Mouse (Mus musculus) CH12.LX (cell line): ENCODE measurements around the gene Antxrl. TPM values are rescaled to one million over a fixed set of nuclear protein-coding genes. Genes with fewer than 3 reads are reported as not detected.

Source experiments
- DNase-seq: peaks from one replicate; pipeline ENCODE4 v3.0.0-alpha.2; 2013; ENCODE audit errors: extremely low read depth
- H3K27ac ChIP-seq: 2 replicates; pipeline ENCODE4 v1.5.1; 2012; ENCODE audit warnings: low read depth, mild to moderate bottlenecking, control low read depth, moderate library complexity; ENCODE audit not compliant: insufficient read depth
- H3K27me3 ChIP-seq: replicated peaks from 2 replicates; pipeline ENCODE3; 2012; ENCODE audit warnings: inconsistent platforms
- H3K36me3 ChIP-seq, 2 experiments: replicated peaks in 1 of 2; 2 replicates each; pipeline versions ENCODE3 to v1.6.1; 2012; ENCODE audit warnings: inconsistent platforms in 1 of 2, low read length in 1 of 2, mild to moderate bottlenecking in 1 of 2, mixed read lengths in 1 of 2, moderate library complexity in 1 of 2; ENCODE audit not compliant: control insufficient read depth in 1 of 2, insufficient read depth in 1 of 2
- H3K4me1 ChIP-seq, 2 experiments: 2 replicates each; pipeline ENCODE4 v1.6.1; 2012; ENCODE audit warnings: inconsistent platforms in 1 of 2, moderate library complexity in 1 of 2; ENCODE audit not compliant: insufficient read depth in 2 of 2, control insufficient read depth in 1 of 2
- H3K4me2 ChIP-seq: 2 replicates; pipeline ENCODE4 v1.6.1; 2012; ENCODE audit warnings: low read depth, mild to moderate bottlenecking, control low read depth; ENCODE audit not compliant: poor library complexity, insufficient read depth, severe bottlenecking
- H3K4me3 ChIP-seq, 3 experiments: fragments of 150-350 bp in 1 of 3; sonication (generic) in 1 of 3; replicated peaks in 1 of 3; 2 replicates each; pipeline versions ENCODE3 to v1.5.1; 2011 to 2012; ENCODE audit warnings: low read depth in 2 of 3, low read length in 2 of 3, mild to moderate bottlenecking in 2 of 3, moderate library complexity in 2 of 3, control low read depth in 1 of 3, improper control_type of control experiment in 1 of 3, inconsistent platforms in 1 of 3, mixed read lengths in 1 of 3; ENCODE audit not compliant: poor library complexity in 1 of 3
- H3K79me2 ChIP-seq: replicated peaks from 2 replicates; pipeline ENCODE4 v1.6.1; 2012; ENCODE audit warnings: mild to moderate bottlenecking, moderate library complexity; ENCODE audit not compliant: control insufficient read depth, poor library complexity, insufficient read depth, severe bottlenecking; ENCODE audit errors: extremely low read depth
- H3K9ac ChIP-seq: 2 replicates; pipeline ENCODE4 v1.6.1; 2012; ENCODE audit warnings: low read depth, mild to moderate bottlenecking, control low read depth, moderate library complexity; ENCODE audit not compliant: insufficient read depth
- H3K9me3 ChIP-seq: replicated peaks from 2 replicates; pipeline ENCODE3; 2012; ENCODE audit warnings: low read length, inconsistent platforms, mixed read lengths
- BHLHE40 ChIP-seq: IDR thresholded peaks from 2 replicates; pipeline ENCODE4 v1.6.1; 2011; ENCODE audit warnings: mild to moderate bottlenecking, low read depth, low read length, improper control_type of control experiment
- CHD2 ChIP-seq: IDR thresholded peaks from 2 replicates; pipeline ENCODE4 v1.6.1; 2011; ENCODE audit warnings: low read length, improper control_type of control experiment
- E2F4 ChIP-seq: IDR thresholded peaks from 2 replicates; pipeline ENCODE4 v1.6.1; 2011; ENCODE audit warnings: low read depth, low read length, improper control_type of control experiment; ENCODE audit not compliant: insufficient replicate concordance
- GABPA ChIP-seq: IDR thresholded peaks from 2 replicates; pipeline ENCODE4 v1.6.1; 2012; ENCODE audit warnings: low read depth, low read length, improper control_type of control experiment, inconsistent platforms; ENCODE audit not compliant: insufficient replicate concordance
- MAX ChIP-seq: IDR thresholded peaks from 2 replicates; pipeline ENCODE4 v1.6.1; 2011; ENCODE audit warnings: low read length, improper control_type of control experiment
- MAZ ChIP-seq: IDR thresholded peaks from 2 replicates; pipeline ENCODE4 v1.6.1; 2012; ENCODE audit warnings: low read depth, mild to moderate bottlenecking, inconsistent platforms, low read length, improper control_type of control experiment, moderate library complexity
- MYC ChIP-seq: IDR thresholded peaks from 2 replicates; pipeline ENCODE4 v1.6.1; 2011; ENCODE audit warnings: low read depth, mild to moderate bottlenecking, improper control_type of control experiment, low read length
- NRF1 ChIP-seq: IDR thresholded peaks from 2 replicates; pipeline ENCODE4 v1.6.1; 2014; ENCODE audit warnings: low read depth, mild to moderate bottlenecking, inconsistent platforms, low read length, improper control_type of control experiment, moderate library complexity
- PAX5 ChIP-seq: IDR thresholded peaks from 2 replicates; pipeline ENCODE4 v1.6.1; 2012; ENCODE audit warnings: low read length, inconsistent platforms, mixed read lengths
- POLR2AphosphoS2 ChIP-seq: IDR thresholded peaks from 2 replicates; pipeline ENCODE4 v1.6.1; 2011; ENCODE audit warnings: low read depth, low read length, improper control_type of control experiment
- RCOR1 ChIP-seq: conservative IDR thresholded peaks from 2 replicates; pipeline ENCODE4 v1.6.1; 2012; ENCODE audit warnings: low read depth, mild to moderate bottlenecking, inconsistent platforms, low read length, improper control_type of control experiment
- SMC3 ChIP-seq: IDR thresholded peaks from 2 replicates; pipeline ENCODE4 v1.6.1; 2011; ENCODE audit warnings: low read depth, low read length, improper control_type of control experiment
- USF1 ChIP-seq: IDR thresholded peaks from 2 replicates; pipeline ENCODE4 v1.6.1; 2014; ENCODE audit warnings: low read depth, mild to moderate bottlenecking, inconsistent platforms, low read length, improper control_type of control experiment
- ZKSCAN1 ChIP-seq: IDR thresholded peaks from 2 replicates; pipeline ENCODE4 v1.6.1; 2012; ENCODE audit warnings: low read depth, inconsistent platforms, low read length, improper control_type of control experiment, borderline replicate concordance
- ZMIZ1 ChIP-seq: IDR thresholded peaks from 2 replicates; pipeline ENCODE4 v1.6.1; 2012; ENCODE audit warnings: low read depth, mild to moderate bottlenecking, inconsistent platforms, low read length, improper control_type of control experiment
- ZNF384 ChIP-seq: IDR thresholded peaks from 2 replicates; pipeline ENCODE4 v1.6.1; 2012; ENCODE audit warnings: low read depth, low read length, improper control_type of control experiment, inconsistent platforms
- dilution Hi-C: fragments of 300-500 bp; cut with MboI; formaldehyde crosslinking; loops from 2 replicates; pipeline ENCODE4 v1.14.3; 2020; ENCODE audit warnings: low sequenced_read_pairs; ENCODE audit not compliant: extremely low pct_unique_long_range_greater_than_20kb, extremely low pct_ligation_motif_present
- in situ Hi-C: fragments of 300-500 bp; cut with MboI; formaldehyde crosslinking; loops from 3 replicates; pipeline ENCODE4 v1.14.3; 2019; ENCODE audit warnings: low sequenced_read_pairs, low pct_ligation_motif_present, low pct_unique_long_range_greater_than_20kb, mixed read lengths
- polyA plus RNA-seq: library from polyadenylated mRNA; unstranded; fragments of >175 nt; gene quantifications from 2 replicates; pipeline ENCODE4 v1.2.1, GENCODE M21; 2012; ENCODE audit warnings: low read depth; ENCODE audit not compliant: insufficient read length
- total RNA-seq, 2 experiments: library from RNA; depleted of rRNA; stranded (reverse); fragments of 300-350 nt in 1 of 2; fragments of >200 nt in 1 of 2; gene quantifications; 2 replicates each; pipeline ENCODE4 v1.2.3; 2012 to 2014

The Antxrl gene
- total and polyA plus RNA-seq, 3 experiments: not detected

- Histone ChIP-seq H3K27me3 (peaks cover 3% of the 10 kb centered on the region), H3K4me1 (no peaks in the 10 kb centered on the region), H3K36me3 (no peaks in the 10 kb centered on the region), H3K79me2 (no peaks in the 10 kb centered on the region), H3K4me3 (no peak overlapping the region), H3K4me2 (no peak overlapping the region), H3K9ac (no peak overlapping the region), H3K27ac (no peak overlapping the region), H3K9me3 (no peaks in the 10 kb centered on the region)
- in situ Hi-C loops: no loop called here
- dilution Hi-C loops: no loop called here
- TF ChIP-seq SMC3 (no peak), USF1 (no peak), ZNF384 (no peak), NRF1 (no peak), ZKSCAN1 (no peak), E2F4 (no peak), GABPA (no peak), CHD2 (no peak), MAX (no peak), RCOR1 (no peak), PAX5 (no peak), POLR2AphosphoS2 (no peak), MYC (no peak), BHLHE40 (no peak), MAZ (no peak), ZMIZ1 (no peak)
- no peak for DNase-seq
Observed at GRCm38 (mm10) chr14:34121691-34122090, 69.2 kb downstream of the Antxrl start.

Other genes with a start within 250 kb of the Antxrl start
- gene Gdf10, start 129.1 kb upstream of the Antxrl start, total RNA-seq (2012; rRNA removed): not detected in 2 replicates
- gene Gdf10, start 129.1 kb upstream of the Antxrl start, total RNA-seq (2014; rRNA removed): not detected in 2 replicates
- not detected in 2 replicates for gene Gdf10, start 129.1 kb upstream of the Antxrl start, polyA plus RNA-seq
- gene Gdf2, start 111.7 kb upstream of the Antxrl start, total RNA-seq (2012; rRNA removed): not detected in 2 replicates
- not detected in 2 replicates for gene Gdf2, start 111.7 kb upstream of the Antxrl start, total RNA-seq (2014; rRNA removed)
- not detected in 2 replicates for gene Gdf2, start 111.7 kb upstream of the Antxrl start, polyA plus RNA-seq
- gene Rbp3, start 98.7 kb upstream of the Antxrl start, total RNA-seq (2012; rRNA removed): not detected in 2 replicates
- gene Rbp3, start 98.7 kb upstream of the Antxrl start, total RNA-seq (2014; rRNA removed): not detected in 2 replicates
- gene Rbp3, start 98.7 kb upstream of the Antxrl start, polyA plus RNA-seq: not detected in 2 replicates
- not detected in 2 replicates for gene Zfp488, start 73.9 kb upstream of the Antxrl start, total RNA-seq (2012; rRNA removed)
- not detected in 2 replicates for gene Zfp488, start 73.9 kb upstream of the Antxrl start, total RNA-seq (2014; rRNA removed)
- not detected in 2 replicates for gene Zfp488, start 73.9 kb upstream of the Antxrl start, polyA plus RNA-seq
- gene Gm30083, start 37.5 kb upstream of the Antxrl start, total RNA-seq (2012; rRNA removed): not detected in 2 replicates
- not detected in 2 replicates for gene Gm30083, start 37.5 kb upstream of the Antxrl start, total RNA-seq (2014; rRNA removed)
- gene Gm30083, start 37.5 kb upstream of the Antxrl start, polyA plus RNA-seq: not detected in 2 replicates
- not detected in 2 replicates for gene Gm5460, start 35.9 kb upstream of the Antxrl start, total RNA-seq (2012; rRNA removed)
- gene Gm5460, start 35.9 kb upstream of the Antxrl start, total RNA-seq (2014; rRNA removed): not detected in 2 replicates
- gene Gm5460, start 35.9 kb upstream of the Antxrl start, polyA plus RNA-seq: not detected in 2 replicates
- gene Anxa8, start 33.3 kb downstream of the Antxrl start, total RNA-seq (2012; rRNA removed): 1.8 and 2.3 TPM in 2 replicates
- 0.23 and 0.24 TPM in 2 replicates for gene Anxa8, start 33.3 kb downstream of the Antxrl start, total RNA-seq (2014; rRNA removed)
- gene Anxa8, start 33.3 kb downstream of the Antxrl start, polyA plus RNA-seq: 0.33 TPM in 1 of 2 replicates, not detected in the other
- gene A630023A22Rik, start 50.0 kb downstream of the Antxrl start, total RNA-seq (2012; rRNA removed): not detected in 2 replicates
- not detected in 2 replicates for gene A630023A22Rik, start 50.0 kb downstream of the Antxrl start, total RNA-seq (2014; rRNA removed)
- 0.36 TPM in 1 of 2 replicates, not detected in the other for gene A630023A22Rik, start 50.0 kb downstream of the Antxrl start, polyA plus RNA-seq
- 0.04 TPM in 2 replicates for gene Npy4r, start 99.8 kb downstream of the Antxrl start, total RNA-seq (2012; rRNA removed)
- gene Npy4r, start 99.8 kb downstream of the Antxrl start, total RNA-seq (2014; rRNA removed): not detected in 2 replicates
- not detected in 2 replicates for gene Npy4r, start 99.8 kb downstream of the Antxrl start, polyA plus RNA-seq
- 0.21 and 0.80 TPM in 2 replicates for gene Gprin2, start 148.9 kb downstream of the Antxrl start, total RNA-seq (2012; rRNA removed)
- 0.01 and 0.04 TPM in 2 replicates for gene Gprin2, start 148.9 kb downstream of the Antxrl start, total RNA-seq (2014; rRNA removed)
- 0.05 and 0.16 TPM in 2 replicates for gene Gprin2, start 148.9 kb downstream of the Antxrl start, polyA plus RNA-seq
- gene Syt15, start 166.9 kb downstream of the Antxrl start, total RNA-seq (2012; rRNA removed): not detected in 2 replicates
- not detected in 2 replicates for gene Syt15, start 166.9 kb downstream of the Antxrl start, total RNA-seq (2014; rRNA removed)
- gene Syt15, start 166.9 kb downstream of the Antxrl start, polyA plus RNA-seq: 0.10 TPM in 1 of 2 replicates, not detected in the other